Mouse (Mus musculus): ENCODE data around the gene Spon1. TPM values are rescaled to one million over a fixed set of nuclear protein-coding genes. Genes with fewer than 3 reads are reported as not detected.
A peak's percentile ranks its signal among the peaks of the same experiment; 100 is the strongest.

Gene Spon1
- polyA plus RNA-seq, 1 experiment from 2014 or later: 39.6 TPM

DNA sequence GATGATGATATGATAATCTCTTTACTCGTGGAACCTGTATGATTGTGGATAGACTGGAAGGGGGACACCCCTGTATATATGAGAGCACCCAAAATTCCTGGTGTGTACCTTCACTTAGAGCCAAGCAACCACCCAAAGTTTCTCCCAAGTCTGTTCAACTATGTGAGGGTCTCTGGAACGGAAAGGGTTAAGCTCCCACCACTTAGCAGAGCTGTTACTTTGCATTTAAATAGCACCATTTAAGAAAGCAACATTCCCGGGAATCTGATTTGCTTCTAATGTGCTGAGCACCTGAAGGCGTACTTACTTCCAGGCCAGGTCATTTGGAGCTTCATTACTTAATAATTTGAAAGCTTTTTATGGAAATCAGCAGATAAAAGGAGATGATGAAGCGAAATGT lies 238.4 kb downstream of the Spon1 start:
- DNase-seq (peak; percentile 58), ATAC-seq (ENCODE audit: low FRiP score, low TSS enrichment) (no peak)
- Histone ChIP-seq H3K36me3 (ENCODE audit: control insufficient read depth, insufficient read depth, low read length) (no peaks in the 10 kb centered on the region), H3K4me2 (ENCODE audit: low read length) (no peak overlapping the region), H3K4me1 (ENCODE audit: control insufficient read depth, insufficient read depth, low read length) (peaks cover 5% of the 10 kb centered on the region; the same call in 1 of the 2 replicates), H3K9me3 (ENCODE audit: control insufficient read depth, low read length) (no peaks in the 10 kb centered on the region), H3K9ac (replicated peaks; ENCODE audit: low read length) (no peak overlapping the region), H3K4me3 (replicated peaks; ENCODE audit: low read depth, low read length) (no peak overlapping the region), H3K27ac (replicated peaks; ENCODE audit: low read depth, low read length) (0 out of 2 replicates have a peak overlapping the region, but pooled peaks have one; percentile 1), H3K27me3 (ENCODE audit: control insufficient read depth, insufficient read depth, low read length) (peaks cover 4% of the 10 kb centered on the region; the same call in 1 of the 2 replicates)
- WGBS: 4% methylated on average over 5 of the region's 5 CpGs

DNA sequence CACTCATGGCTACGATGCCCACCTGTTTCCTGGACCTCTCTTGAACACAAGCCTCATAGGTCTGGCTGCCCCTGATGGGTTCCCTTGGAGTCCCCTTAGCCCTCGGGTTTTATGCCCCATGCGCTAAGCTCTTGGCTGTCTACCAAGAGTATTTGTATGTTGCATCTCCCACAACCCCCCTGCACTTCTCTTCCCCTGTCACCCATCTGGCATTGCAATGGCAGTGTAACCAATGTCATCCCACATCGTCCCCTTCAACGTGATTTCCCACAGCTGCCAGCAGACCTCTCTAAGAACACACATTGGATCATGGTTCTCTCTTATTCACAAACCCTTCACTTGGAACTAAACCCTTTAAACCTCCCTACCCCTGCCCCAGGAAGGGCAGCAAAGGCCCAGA lies 239.7 kb downstream of the Spon1 start:
- WGBS: 58% methylated on average over 5 of the region's 5 CpGs
- peak; percentile 20 for DNase-seq

DNA sequence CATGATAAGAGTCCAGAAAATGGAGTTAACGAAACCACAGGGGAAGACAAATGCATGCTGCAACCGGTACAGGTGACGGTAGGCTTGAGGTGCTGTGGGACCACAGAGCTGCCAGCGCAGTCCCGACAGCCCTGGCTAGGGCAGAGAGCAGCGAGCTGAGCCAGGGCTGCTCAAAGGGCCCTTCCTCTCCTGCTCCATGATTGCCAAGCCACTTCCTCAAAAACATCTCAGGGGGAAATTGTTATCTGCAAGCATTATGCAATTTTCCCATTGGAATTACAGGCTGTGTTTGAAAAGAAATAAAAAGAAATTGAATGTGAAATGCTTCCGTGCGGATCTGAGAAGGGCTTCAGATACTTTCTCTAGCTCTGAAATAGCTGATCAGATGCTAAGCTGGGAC lies 240.7 kb downstream of the Spon1 start:
- Histone ChIP-seq H3K36me3 (ENCODE audit: control insufficient read depth, insufficient read depth, low read length) (no peaks in the 10 kb centered on the region), H3K27me3 (ENCODE audit: control insufficient read depth, insufficient read depth, low read length) (peaks cover 4% of the 10 kb centered on the region; the same call in 1 of the 2 replicates), H3K4me3 (replicated peaks; ENCODE audit: low read depth, low read length) (no peak overlapping the region), H3K9ac (replicated peaks; ENCODE audit: low read length) (no peak overlapping the region), H3K9me3 (ENCODE audit: control insufficient read depth, low read length) (no peaks in the 10 kb centered on the region), H3K27ac (replicated peaks; ENCODE audit: low read depth, low read length) (no peak overlapping the region), H3K4me2 (ENCODE audit: low read length) (no peak overlapping the region), H3K4me1 (ENCODE audit: control insufficient read depth, insufficient read depth, low read length) (peaks cover 5% of the 10 kb centered on the region; the same call in 1 of the 2 replicates)
- 73% methylated on average over 8 of the region's 8 CpGs for WGBS
- ATAC-seq (ENCODE audit: low FRiP score, low TSS enrichment): no peak
- no peak for DNase-seq

More for the DNA sequence above, 239.7 kb downstream of the Spon1 start:
- Histone ChIP-seq H3K9me3 (ENCODE audit: control insufficient read depth, low read length) (no peaks in the 10 kb centered on the region), H3K4me1 (ENCODE audit: control insufficient read depth, insufficient read depth, low read length) (peaks cover 5% of the 10 kb centered on the region; the same call in 1 of the 2 replicates), H3K4me2 (ENCODE audit: low read length) (no peak overlapping the region), H3K4me3 (replicated peaks; ENCODE audit: low read depth, low read length) (no peak overlapping the region), H3K9ac (replicated peaks; ENCODE audit: low read length) (no peak overlapping the region), H3K36me3 (ENCODE audit: control insufficient read depth, insufficient read depth, low read length) (no peaks in the 10 kb centered on the region), H3K27ac (replicated peaks; ENCODE audit: low read depth, low read length) (no peak overlapping the region), H3K27me3 (ENCODE audit: control insufficient read depth, insufficient read depth, low read length) (peaks cover 4% of the 10 kb centered on the region; the same call in 1 of the 2 replicates)
- no peak for ATAC-seq (ENCODE audit: low FRiP score, low TSS enrichment)

DNA sequence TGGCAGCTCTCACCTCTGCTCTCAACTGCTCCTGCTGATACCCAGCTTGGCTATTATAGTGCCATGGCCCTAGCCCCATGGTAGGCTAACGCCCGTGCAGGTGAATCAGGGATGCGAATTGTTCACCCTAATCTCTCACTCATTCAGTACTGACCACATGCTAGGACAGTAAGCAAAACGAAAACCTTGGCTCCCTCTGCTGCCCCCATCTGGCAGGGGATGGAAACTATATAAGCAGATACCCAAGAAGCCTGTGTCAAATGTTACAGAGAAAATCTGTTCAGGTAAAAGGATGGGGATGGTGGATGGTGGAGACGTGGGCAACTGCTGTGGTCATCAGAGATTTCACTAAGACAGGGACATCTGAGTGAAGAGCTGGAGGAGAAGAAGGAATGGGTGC lies 241.8 kb downstream of the Spon1 start:
- peaks cover 4% of the 10 kb centered on the region; the same call in 1 of the 2 replicates for H3K27me3 ChIP-seq (ENCODE audit: control insufficient read depth, insufficient read depth, low read length)
- DNase-seq (no peak), ATAC-seq (ENCODE audit: low FRiP score, low TSS enrichment) (no peak)
- 72% methylated on average over 5 of the region's 5 CpGs for WGBS
- no peaks in the 10 kb centered on the region for H3K9me3 ChIP-seq (ENCODE audit: control insufficient read depth, low read length)
- no peak overlapping the region for H3K9ac ChIP-seq (replicated peaks; ENCODE audit: low read length)
- H3K4me2 ChIP-seq (ENCODE audit: low read length): no peak overlapping the region
- H3K27ac ChIP-seq (replicated peaks; ENCODE audit: low read depth, low read length): no peak overlapping the region
- H3K4me3 ChIP-seq (replicated peaks; ENCODE audit: low read depth, low read length): no peak overlapping the region
- H3K4me1 ChIP-seq (ENCODE audit: control insufficient read depth, insufficient read depth, low read length): peaks cover 5% of the 10 kb centered on the region; the same call in 1 of the 2 replicates
- H3K36me3 ChIP-seq (ENCODE audit: control insufficient read depth, insufficient read depth, low read length): no peaks in the 10 kb centered on the region

DNA sequence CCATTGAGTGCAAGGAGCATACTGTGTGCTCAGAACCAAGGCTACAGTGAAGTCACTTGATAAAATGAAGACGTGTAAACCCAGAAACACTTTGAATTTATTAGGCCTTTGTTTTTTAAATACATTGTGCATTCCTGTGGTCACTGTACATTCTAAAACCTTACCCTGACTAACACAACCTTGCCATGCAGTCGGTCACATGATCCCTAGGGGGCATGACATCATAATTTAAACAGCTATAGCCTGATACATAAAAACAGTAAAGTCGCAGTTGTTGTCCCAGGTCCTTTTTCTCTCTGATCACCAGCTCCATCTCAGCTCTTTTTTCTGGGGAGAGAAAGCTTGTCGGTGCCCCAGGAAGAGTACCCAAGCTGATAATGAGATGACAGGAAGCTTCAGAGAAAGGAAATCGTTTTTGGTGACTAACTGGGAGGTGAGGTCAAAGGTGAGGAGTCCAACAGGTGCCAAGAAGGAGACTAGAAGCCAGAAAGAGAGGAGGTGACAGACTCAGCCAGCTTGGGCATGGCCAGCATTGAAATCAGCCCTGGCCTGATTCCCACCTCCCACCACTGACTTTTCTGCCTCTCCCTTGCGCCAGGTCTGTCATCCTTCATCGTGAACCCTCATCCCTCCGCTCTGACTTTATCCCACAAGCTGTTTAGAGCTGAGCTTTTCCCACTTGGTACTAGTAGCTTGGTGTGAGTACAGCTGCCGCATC lies 246.1 kb downstream of the Spon1 start:
- no peak overlapping the region for H3K4me2 ChIP-seq (ENCODE audit: low read length)
- no peak overlapping the region for H3K9ac ChIP-seq (replicated peaks; ENCODE audit: low read length)
- DNase-seq: no peak
- H3K36me3 ChIP-seq (ENCODE audit: control insufficient read depth, insufficient read depth, low read length): no peaks in the 10 kb centered on the region
- no peak overlapping the region for H3K27ac ChIP-seq (replicated peaks; ENCODE audit: low read depth, low read length)
- no peaks in the 10 kb centered on the region for H3K9me3 ChIP-seq (ENCODE audit: control insufficient read depth, low read length)
- no peak overlapping the region for H3K4me3 ChIP-seq (replicated peaks; ENCODE audit: low read depth, low read length)
- no peaks in the 10 kb centered on the region for H3K4me1 ChIP-seq (ENCODE audit: control insufficient read depth, insufficient read depth, low read length)
- H3K27me3 ChIP-seq (ENCODE audit: control insufficient read depth, insufficient read depth, low read length): no peaks in the 10 kb centered on the region
- WGBS: 60% methylated on average over 9 of the region's 9 CpGs
- ATAC-seq (ENCODE audit: low FRiP score, low TSS enrichment): no peak

DNA sequence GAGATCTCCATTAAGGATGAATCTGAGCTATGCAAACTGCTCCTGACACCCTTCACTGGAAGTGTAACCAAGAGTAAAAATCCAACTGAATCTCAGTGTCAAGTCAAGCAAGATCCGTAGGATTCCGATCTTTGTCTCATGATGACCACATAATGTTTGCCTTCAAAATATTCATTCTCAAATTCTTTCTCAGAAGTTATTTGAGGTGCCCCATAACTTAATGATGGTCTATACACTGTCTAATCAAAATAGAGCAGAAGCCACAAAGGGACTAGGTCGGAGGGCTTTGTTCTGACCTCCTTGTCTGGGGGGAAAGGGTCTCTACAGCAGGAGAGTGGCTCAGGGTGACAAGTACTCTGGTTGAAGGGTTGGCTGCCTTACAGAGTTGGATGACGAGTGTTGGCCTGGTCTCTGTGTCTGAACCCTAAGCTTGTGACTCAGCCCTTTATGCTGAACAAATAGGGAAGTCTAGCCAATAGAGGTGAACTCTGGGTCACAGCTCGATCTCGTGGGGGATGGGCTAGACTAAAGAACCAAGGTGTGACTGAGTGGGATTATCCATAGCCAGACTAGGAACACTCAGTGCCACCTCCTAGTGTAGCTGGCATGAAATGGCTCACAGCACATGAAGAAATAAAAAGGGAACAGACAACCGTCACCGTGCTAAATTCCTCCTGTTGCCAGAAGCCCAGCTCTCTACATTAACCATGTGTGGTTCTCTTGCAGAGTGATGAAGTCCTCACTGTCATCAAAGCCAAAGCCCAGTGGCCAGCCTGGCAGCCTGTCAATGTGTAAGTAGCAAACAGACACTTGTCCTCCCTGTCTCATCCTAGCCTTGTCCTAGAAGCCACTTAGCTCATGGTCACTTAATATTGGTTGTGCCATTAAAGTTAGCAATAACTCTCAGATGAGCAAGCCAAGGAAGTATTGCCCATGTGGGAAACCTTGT lies 250.5 kb downstream of the Spon1 start:
- ATAC-seq (ENCODE audit: low FRiP score, low TSS enrichment): no peak
- Histone ChIP-seq H3K36me3 (ENCODE audit: control insufficient read depth, insufficient read depth, low read length) (no peaks in the 10 kb centered on the region), H3K9ac (replicated peaks; ENCODE audit: low read length) (no peak overlapping the region), H3K27me3 (ENCODE audit: control insufficient read depth, insufficient read depth, low read length) (no peaks in the 10 kb centered on the region), H3K4me2 (ENCODE audit: low read length) (no peak overlapping the region), H3K9me3 (ENCODE audit: control insufficient read depth, low read length) (no peaks in the 10 kb centered on the region), H3K4me1 (ENCODE audit: control insufficient read depth, insufficient read depth, low read length) (no peaks in the 10 kb centered on the region), H3K4me3 (replicated peaks; ENCODE audit: low read depth, low read length) (no peak overlapping the region), H3K27ac (replicated peaks; ENCODE audit: low read depth, low read length) (no peak overlapping the region)
- no peak for DNase-seq
- 82% methylated on average over 8 of the region's 8 CpGs for WGBS

DNA sequence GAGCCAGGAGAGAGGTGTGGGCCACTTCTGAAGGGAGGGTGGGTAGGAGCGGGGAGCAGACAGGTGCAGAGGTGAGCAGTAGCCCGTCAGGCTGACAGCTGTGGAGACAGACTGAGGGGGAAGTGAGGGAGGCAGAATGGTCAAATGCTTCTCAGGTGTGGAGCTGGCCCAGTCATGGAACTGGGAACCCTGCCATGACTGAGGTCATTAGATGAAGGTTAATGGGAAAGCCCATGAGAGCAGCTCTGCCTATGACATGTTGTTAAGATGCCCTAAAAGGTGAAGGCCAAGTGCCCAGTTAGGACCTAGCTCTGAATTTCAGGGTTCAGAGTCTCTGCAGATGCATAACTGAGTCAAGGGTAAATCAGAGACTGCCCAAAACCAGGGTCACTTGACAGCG lies 253.1 kb downstream of the Spon1 start:
- no peaks in the 10 kb centered on the region for H3K36me3 ChIP-seq (ENCODE audit: control insufficient read depth, insufficient read depth, low read length)
- 84% methylated on average over 3 of the region's 3 CpGs for WGBS
- no peak for ATAC-seq (ENCODE audit: low FRiP score, low TSS enrichment)
- no peaks in the 10 kb centered on the region for H3K27me3 ChIP-seq (ENCODE audit: control insufficient read depth, insufficient read depth, low read length)
- H3K9me3 ChIP-seq (ENCODE audit: control insufficient read depth, low read length): no peaks in the 10 kb centered on the region
- DNase-seq: no peak
- H3K27ac ChIP-seq (replicated peaks; ENCODE audit: low read depth, low read length): no peak overlapping the region
- no peaks in the 10 kb centered on the region for H3K4me1 ChIP-seq (ENCODE audit: control insufficient read depth, insufficient read depth, low read length)
- H3K9ac ChIP-seq (replicated peaks; ENCODE audit: low read length): no peak overlapping the region
- no peak overlapping the region for H3K4me3 ChIP-seq (replicated peaks; ENCODE audit: low read depth, low read length)
- no peak overlapping the region for H3K4me2 ChIP-seq (ENCODE audit: low read length)

DNA sequence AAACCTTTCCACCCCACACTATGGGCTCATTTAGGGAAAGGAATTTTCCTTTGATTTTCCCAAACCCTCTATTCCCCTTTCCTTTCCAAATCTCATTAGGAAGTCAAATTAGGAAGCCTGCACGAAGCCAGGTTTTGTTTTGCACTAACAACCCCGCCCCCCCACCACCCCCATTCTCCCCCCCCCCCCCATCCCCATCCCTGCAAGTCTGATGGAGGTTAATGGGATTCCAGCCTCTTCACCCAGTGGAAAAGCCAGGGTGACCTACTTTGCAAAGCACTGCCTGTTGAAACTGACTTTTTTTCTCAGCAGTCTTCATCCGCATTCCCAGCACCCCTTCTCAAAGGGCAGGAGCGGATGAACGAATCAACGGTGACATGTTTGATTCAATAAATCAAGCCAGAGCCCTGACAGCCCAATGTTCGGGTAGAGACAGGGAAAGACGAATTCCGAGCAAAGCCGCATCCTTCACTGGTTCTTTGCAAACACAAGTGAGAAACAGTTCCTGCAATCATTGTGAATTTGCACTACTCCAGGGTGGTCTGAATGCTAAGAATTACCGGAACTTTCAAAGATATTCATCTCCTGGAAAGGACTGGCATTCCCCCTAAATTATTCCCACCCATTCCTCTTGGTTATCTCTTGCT lies 254.4 kb downstream of the Spon1 start:
- Histone ChIP-seq H3K9me3 (ENCODE audit: control insufficient read depth, low read length) (no peaks in the 10 kb centered on the region), H3K9ac (replicated peaks; ENCODE audit: low read length) (peak overlapping the region; percentile 20; the same call in 1 of the 2 replicates), H3K36me3 (ENCODE audit: control insufficient read depth, insufficient read depth, low read length) (no peaks in the 10 kb centered on the region), H3K27me3 (ENCODE audit: control insufficient read depth, insufficient read depth, low read length) (no peaks in the 10 kb centered on the region), H3K27ac (replicated peaks; ENCODE audit: low read depth, low read length) (0 out of 2 replicates have a peak overlapping the region, but pooled peaks have one; percentile 37), H3K4me2 (ENCODE audit: low read length) (peak overlapping the region; percentile 62), H3K4me1 (ENCODE audit: control insufficient read depth, insufficient read depth, low read length) (no peaks in the 10 kb centered on the region), H3K4me3 (replicated peaks; ENCODE audit: low read depth, low read length) (peak overlapping the region; percentile 28)
- DNase-seq (peak; percentile 44), ATAC-seq (ENCODE audit: low FRiP score, low TSS enrichment) (no peak)
- WGBS: 2% methylated on average over 11 of the region's 11 CpGs
